Mouse (Mus musculus): ENCODE results near the gene Epb41. TPM values are rescaled to one million over a fixed set of nuclear protein-coding genes. Genes with fewer than 3 reads are reported as not detected.

Epb41 gene
- total RNA-seq, 2 experiments from 2014 or later = 39.0 TPM

DNA sequence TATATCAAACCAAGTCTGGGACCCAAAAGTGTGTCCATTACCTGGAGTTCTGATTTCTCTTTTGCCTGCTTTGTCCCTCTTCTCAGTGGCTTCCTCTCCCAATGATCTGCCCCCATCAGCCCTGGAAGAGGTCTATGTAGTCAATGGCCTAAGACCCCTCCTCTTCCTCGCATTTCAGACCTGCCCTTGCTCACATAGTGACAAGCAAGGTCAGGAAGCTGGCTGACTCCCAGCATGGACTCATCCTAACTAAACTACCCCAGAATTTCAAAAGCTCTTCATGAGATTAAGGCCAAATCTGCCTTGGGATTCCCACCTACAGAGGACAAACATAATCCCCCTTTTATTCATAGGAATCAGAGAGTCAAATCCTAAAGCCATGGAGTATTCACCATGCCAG is 675 bp upstream of the Epb41 start:
- DNase-seq (ENCODE audit: low spot score in 2 of 2) = no peak

DNA sequence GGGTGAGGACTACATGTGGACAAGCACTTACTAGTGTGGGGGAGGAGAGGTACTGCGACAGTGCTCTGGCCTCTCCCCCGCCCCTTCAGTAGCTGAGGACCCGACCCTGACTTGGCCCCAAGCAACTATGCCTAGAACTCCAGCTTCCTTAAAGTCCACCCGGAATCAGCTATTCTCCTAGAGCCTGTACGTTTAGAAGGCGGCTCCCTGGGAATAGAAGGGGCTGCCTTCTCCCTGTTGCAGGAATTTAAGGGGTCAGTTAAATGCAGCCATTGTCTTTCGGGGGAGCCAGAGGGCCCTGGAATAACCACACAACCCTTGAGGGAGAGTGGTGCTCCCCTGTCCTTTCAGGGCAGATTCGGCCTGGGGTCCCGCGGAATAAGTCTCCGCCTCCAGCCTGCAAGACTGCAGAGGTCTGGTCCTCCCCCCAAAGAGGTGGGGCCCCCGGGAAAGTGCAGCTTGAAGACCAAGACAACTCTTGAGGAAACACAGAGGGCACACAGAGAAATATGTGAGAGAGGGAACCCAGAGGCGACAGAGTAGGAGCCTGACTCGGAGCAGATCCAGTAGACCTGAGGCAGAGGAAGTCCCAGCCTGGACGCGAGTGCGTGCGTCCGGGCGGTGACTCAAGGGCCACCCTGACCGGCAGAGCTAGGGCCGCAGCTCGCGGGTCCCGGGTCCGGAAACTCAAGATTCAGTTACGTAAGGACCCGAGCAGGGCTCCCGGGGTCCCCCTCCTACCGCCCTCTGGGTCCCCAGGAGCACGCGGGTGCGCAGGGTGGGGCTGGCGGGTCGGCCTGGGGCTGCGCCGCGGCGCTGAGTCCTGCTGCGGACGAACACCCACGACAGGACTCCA is 816 bp downstream of the Epb41 start, which contains the start of gene Gm10300:
TSS of gene Gm10300 (plus strand) at position 621 of the 856 bp plus-strand sequence.
- peak in 1 of 2 experiments; percentile 15 for DNase-seq (ENCODE audit: low spot score in 2 of 2)

DNA sequence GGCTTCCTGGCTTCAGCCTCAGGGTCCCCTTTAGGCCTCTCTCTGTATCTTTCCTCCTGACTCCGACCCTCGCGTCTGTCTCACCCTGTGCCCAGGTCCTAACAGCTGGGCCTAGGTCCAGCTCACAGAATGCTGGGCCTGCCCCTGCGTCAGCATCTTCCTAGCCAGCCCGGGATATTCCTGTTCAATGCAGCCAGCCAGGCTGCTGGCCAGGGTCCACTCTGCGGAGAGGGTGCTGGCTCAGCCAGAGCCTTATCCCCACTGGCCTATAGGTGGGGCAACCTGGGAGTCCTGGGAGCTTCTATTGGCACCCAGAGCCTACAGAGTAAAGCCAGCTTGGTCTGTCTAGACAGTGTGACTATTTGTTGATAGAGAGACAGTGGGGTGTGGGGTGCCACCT is 2.2 kb downstream of the Epb41 start:
- no peak for DNase-seq (ENCODE audit: low spot score in 2 of 2)

- no peak for DNase-seq (ENCODE audit: low spot score in 2 of 2)
Observed at GRCm38 (mm10) chr4:132072156-132072555, 3.0 kb downstream of the Epb41 start.

DNA sequence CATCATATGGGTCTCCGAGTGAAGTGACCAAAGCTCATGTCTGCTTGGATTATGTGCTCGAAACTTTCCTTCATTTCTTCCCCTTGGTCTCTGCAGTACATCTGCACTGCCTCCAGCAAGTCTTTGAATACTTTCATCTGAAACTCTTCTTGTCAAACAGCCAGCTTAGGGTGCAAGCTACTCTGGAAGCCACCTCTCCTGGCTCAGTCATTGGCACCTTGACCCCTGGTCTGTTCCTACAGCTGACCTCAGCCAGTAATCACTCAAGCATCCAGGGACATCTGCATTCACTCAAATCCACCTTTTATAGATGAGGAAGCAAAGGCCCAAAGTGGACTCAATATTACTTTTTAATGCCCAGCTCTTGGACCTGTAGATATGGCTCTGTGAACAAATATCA is 3.4 kb downstream of the Epb41 start:
- DNase-seq (ENCODE audit: low spot score in 2 of 2) = no peak

DNA sequence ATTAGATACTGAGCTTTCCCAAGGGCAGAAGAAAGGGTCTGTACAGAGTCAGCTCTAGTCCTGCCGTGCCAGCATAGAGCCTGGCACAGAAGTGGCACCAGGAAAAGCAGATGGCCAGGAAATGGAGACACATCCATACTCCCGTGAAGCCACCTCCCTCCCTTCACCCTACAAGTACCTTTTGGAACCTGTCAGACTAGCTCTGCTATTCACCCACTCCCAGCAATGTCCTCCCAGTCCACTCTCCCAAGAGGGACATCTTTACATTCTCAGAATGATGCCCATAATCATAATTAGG is 7.2 kb downstream of the Epb41 start:
- DNase-seq (ENCODE audit: low spot score in 2 of 2) = no peak

DNA sequence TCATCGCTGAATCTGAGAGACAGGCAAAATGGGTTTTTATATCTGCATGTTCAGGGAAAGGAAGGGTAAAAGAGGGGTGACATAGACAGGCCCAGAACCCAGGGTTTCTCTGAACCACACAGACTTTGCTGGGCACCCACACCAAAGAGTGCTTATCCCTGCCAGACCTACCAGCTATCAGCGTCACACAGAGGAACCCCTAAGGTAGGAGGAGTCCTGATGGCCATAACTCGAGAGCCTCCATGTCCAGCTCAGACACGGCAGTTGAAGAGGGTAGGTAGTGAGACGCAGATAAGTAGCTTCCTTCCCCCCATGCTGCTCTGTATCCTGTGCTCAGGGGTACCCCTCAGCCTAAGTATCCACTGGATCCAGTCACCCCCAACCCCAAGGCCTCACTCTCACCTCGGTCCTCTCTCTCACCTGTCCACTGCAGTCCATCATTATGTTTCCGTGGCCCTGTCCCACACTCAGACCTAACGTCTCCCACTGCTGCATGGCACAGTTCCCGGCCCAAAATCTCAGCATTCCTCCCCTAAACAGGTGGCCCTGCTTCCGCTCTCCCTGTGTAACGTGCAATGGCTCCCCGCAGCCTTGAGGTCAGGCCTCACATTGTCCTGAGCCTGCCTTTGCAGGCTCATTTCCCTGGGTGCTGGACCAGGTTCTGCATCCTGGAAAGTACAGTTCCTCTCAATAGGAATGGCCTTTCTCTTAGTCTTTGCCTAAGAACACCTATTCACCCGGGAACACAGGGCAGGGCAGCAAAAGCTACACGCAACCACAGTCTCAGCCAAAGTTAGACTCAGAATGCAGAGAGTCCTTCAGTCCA is 7.8 kb downstream of the Epb41 start:
- no peak for DNase-seq (ENCODE audit: low spot score in 2 of 2)

GRCm38 (mm10) chr4:132066101-132066773 is 8.9 kb downstream of the Epb41 start:
- DNase-seq (ENCODE audit: low spot score in 2 of 2) = no peak

DNA sequence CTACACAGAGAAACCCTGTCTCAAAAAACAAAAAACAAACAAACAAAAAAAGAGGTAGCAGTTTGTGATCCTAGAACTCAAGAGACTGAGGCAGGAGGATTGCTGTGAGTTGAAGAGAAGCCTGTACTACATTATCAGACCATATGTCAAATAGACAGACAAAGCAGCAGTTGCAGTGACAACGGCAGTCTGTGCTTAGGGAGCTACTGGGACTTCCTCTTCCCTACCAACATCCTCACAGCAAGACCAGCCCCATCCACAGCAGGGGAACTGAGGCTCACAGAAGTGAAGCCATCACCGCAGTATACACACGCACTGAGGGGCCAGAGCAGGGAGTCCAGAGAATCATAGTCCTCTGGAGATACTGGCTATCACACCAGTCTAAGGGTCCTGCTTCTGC is 9.5 kb downstream of the Epb41 start:
- no peak for DNase-seq (ENCODE audit: low spot score in 2 of 2)

DNA sequence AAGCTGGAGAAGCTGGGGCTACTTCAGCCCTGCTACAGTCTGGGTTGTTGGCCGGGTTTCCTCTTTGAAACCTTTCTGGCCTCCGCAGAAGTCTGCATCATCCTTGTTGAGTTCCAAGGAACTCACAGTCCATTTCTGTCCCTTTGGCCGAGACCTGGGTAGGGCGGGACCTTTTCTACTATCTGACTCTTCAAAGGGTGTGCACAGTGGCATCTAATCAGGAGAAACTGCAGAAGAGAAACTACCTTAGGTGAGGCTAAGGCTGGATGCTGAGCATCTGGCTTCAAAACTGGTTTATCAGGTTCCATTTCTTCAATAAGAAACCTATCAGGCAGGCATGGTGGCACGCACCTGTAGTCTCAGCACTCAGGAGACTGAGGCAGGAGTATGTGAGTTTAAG is 10.6 kb downstream of the Epb41 start:
- no peak for DNase-seq (ENCODE audit: low spot score in 2 of 2)

DNA sequence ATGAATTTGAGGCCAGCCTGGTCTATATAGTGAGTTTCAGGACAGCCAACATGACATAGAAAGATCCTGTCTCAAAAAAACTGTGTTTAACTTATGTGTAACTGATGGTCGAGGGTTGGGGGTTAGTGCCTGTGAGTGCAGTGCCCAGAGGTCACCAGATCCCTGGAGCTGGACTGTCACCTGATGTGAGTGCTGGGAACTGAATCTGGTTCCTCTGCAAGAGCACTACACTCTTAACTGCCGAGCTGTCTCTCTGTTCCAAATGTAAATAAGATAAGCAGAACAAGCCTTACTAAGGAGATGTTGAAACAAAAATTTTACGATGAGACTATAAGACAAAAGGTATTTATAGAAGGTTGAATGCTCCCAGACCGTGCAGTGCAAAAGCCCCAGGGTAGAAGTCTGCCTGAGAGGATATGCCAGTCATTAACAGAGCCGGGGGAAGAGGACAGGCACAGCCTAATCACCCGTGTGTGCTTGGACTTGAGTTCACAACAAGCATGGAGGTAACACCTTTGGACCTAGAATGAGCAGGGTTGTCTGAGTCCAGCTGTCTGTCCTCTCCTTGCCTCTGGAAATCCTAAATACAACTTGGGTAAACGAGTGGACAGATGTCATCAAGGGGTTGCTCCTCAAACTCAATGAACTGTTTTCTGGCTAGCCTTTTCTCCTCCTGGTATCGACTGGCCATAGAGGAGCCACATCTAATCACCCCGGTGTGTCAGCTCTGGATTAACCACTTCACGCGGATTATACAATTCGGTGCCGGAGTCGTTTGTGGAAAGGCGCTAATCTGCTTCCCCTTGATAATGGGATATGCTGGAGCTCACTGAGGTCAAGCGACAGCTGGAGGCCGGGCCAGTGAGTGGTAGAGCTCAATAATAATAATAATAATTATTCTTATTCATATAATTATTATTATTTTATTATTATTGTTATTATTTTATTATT is 11.9 kb downstream of the Epb41 start:
- DNase-seq (ENCODE audit: low spot score in 2 of 2) = no peak

GRCm38 (mm10) chr4:132062289-132062688 is 12.8 kb downstream of the Epb41 start:
- no peak for DNase-seq (ENCODE audit: low spot score in 2 of 2)

DNA sequence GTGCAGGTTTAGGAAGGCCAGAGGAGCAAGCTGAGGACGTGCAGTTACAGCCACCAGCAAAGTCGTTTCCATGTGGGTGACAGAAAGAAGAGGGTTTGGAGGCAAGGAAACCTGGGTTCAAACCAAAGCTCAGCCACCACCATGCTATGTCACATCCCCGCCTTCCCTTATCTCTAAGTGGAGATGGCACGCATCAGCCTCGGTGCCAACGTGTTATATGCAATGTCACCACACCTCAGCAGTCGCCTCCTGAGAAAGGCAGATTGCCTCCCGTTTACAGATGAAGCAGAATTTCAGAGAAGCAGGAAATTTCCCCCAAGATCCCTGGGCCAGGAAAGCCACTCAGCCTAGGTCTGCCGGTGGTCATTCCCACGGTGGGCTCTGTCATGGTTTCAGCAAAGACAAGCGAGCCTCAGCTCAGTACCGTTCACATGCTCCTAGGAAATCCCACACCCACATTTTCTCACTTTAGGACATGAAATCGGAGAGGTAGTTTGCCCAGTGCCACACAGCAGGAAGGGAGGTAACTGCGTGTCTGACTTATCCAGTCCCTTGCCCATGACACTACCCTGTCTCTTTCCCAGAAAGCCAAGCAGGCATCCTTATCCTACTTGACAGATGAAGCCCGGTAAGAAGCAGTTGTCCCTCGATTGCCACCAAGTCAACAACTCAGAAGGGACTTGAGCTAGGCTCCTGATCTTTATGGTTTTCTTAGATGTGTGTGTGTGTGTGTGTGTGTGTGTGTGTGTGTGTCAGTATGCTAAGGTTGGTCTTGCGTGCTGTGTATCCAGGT is 14.9 kb downstream of the Epb41 start:
- no peak for DNase-seq (ENCODE audit: low spot score in 2 of 2)

DNA sequence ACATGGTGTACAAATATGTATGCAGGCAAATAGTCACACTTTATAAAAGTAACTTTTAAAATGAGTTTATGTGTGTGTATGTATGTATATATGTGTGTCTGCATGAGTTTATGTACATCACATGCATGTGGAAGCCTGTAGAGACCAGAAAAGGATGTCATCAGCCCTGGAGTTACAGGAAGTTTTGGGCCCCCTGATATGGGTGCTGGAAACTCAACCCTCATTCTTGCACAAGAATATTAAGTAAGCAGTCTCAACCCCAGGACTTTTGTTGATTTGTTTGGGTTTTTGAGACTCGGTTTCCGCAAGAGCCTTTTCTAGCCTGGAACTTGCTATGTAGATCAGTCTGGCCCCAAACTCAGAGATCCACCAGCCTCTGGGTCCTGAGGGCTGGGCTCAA is 15.6 kb downstream of the Epb41 start:
- DNase-seq (ENCODE audit: low spot score in 2 of 2) = no peak

GRCm38 (mm10) chr4:132057311-132057710 is 17.8 kb downstream of the Epb41 start:
- no peak for DNase-seq (ENCODE audit: low spot score in 2 of 2)

DNA sequence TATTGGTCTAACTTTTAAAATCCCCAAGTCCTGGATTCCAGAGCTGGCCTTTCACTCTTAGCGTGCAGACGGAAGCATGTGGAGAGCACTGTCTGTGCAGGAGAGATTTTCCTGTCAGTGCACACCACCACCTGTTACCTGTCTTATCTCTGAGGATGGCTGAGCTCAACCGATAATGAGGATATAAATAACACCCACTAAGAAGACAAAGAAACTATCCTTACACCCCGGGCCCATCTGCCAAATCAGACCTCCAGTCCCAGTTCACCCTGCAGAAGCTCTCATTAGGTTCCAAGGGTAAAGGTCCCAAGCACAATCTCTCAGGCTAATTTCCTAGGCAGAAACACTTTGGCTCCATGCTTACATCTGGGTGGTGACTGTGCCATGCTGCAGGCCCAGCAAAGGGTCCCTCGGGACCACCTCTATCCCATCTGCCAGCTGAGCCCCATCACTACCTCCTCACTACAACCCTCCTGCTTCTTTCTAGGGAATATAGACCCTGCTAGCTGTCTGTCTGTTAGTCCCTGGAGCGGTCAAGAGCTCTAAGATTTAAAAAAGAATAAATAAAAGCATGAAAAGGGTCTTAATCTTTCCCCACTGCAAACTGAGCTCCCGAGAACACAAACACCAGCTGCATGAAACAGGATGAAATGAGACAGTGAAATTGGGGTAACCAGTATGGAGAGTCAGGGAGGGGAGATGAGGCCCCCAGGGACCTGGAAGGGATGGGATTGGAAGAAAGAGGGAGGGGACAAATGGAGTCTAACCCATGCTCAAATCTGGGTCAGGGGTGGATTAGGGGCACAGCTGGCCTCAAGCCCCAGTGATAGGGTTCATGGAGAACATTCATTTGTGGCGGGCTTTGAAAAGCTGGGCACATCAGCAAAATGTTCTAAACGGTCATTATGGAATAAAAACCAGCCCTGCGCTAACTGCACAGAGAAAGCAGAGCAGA is 23.5 kb downstream of the Epb41 start:
- DNase-seq (ENCODE audit: low spot score in 2 of 2) = no peak

DNA sequence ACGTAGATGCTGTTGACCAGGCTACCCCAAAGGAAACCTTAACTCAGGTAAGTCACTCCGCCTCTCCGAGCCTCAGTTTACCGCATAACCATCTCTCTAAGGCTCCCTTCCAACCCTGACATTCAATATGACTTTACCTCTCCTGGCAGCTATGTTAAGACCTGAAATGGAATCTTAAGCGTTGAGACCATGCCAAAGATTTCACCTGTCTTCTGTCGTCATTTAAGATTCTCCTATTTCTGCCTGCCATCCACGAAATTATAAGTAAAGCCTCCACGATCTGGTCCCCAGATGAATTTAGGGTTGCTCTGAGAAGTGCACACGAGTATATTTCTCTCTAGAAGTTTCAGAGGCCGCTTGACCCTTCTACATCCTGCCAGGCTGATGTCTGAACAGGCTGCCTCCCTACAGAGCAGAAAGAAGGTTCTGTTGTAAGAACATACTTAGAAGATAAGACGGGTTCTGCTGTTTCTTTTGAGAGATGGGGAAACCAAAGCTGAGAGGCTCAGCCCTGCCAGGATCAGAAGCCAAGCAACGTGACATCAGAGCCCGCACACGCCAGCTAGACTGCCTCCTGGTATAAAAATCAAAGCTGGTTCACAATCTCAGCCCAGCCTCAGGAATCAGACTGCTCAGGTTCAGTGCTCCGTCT is 25.4 kb downstream of the Epb41 start:
- DNase-seq (ENCODE audit: low spot score in 2 of 2) = no peak

DNA sequence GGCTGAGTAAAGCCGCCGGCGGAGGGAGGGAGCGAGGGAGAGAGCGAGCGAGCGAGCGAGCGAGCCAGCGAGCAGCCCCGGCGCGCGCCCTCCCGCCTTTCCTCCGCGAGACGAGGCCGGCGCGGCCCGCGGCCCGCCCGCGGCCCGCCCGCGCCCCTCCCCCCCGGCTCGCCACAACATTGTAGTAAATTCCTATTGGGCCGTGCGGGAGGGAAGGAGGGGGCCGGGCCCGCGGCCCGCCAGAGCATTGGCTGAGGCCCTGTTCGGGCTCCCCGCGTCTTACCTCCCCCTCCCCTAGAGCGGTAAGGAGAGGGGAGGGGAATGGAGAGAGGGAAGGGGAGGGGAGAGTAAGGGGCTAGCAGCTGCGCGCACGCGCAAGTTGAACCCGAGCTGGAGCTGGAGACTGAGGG is 26.1 kb downstream of the Epb41 start:
- DNase-seq (ENCODE audit: low spot score in 2 of 2) = peak; percentile 61 to 71

Data from left cerebral cortex, adult 18-20 months (tissue).